Mouse (Mus musculus): ENCODE measurements around the gene Golga4. TPM values are rescaled to one million over a fixed set of nuclear protein-coding genes. Genes with fewer than 3 reads are reported as not detected.
A peak's percentile ranks its signal among the peaks of the same experiment; 100 is the strongest.

Golga4 gene
- total RNA-seq, 2 experiments from 2014 or later, result 303 to 350 TPM

DNA sequence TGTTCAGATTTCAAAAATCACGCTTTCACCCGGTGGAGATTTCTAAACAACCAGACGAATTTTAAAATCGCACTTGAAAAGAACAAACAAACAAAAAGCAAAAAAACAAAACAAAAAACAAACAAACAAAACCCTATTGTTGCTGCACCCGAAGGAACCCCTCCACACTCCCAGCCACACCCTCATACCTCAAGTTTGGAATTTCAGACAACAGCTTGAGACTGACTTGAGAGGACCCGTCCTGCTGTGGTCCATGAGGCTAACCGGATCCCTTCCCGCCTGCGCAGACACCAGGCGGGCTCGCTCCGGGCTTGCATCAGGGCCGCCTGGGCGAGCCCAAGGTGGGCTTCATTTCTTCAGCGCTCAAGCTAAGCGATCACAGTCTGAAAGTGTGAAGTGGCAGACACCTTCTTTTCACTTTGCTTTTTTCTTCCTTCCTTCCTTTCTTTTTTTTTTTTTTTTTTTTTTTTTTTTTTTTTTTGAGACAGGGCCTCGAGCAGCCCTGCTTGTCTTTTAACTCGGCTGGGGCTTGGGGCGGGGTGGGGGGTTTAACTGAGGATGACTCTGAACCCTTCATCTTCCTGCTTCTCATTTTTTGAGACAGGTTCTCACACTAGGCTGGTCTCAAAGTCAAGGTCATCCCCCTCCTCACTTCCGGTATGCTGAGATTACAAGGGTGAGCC lies 17.0 kb upstream of the Golga4 start:
- DNase-seq, result no peak
- intact Hi-C loops (cut with DNase I), result loop anchor here (1.0 to 2.0 kb wide), 2 partner anchors 390 to 436 kb away; no protein-coding TSS in a partner anchor

- DNase-seq, result peak; percentile 76
- intact Hi-C loops (cut with DNase I), result loop anchor here (1.0 to 2.0 kb wide), 2 partner anchors 391 to 436 kb away; no protein-coding TSS in a partner anchor
Measured at GRCm38 (mm10) chr9:118489579-118490019, 16.5 kb upstream of the Golga4 start.

GRCm38 (mm10) chr9:118491195-118491594 lies 14.9 kb upstream of the Golga4 start:
- intact Hi-C loops (cut with DNase I), result no loop called here
- no peak for DNase-seq

- no peak for DNase-seq
- intact Hi-C loops (cut with DNase I), result no loop called here
Measured at GRCm38 (mm10) chr9:118492932-118493698, 13.0 kb upstream of the Golga4 start.

DNA sequence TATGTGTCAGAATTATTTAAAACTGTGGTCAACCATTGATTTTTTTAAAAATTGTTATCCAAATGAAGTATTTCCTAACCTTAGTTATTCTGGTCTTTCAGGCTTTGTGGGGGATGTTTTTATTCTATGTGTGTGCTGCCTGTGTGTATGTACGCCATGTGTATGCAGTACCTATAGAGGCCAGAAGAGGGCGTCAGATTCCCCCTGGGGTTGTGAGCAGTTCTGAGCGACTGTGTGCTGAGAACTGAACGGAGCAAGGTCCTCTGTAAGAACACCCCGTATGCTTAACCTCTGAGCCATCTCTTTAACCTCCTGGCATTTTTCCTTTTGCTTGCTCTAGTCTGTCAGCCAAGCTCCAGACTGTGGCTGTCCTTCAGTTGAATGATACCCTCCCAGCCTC lies 12.0 kb upstream of the Golga4 start:
- no peak for DNase-seq
- intact Hi-C loops (cut with DNase I), result no loop called here

DNA sequence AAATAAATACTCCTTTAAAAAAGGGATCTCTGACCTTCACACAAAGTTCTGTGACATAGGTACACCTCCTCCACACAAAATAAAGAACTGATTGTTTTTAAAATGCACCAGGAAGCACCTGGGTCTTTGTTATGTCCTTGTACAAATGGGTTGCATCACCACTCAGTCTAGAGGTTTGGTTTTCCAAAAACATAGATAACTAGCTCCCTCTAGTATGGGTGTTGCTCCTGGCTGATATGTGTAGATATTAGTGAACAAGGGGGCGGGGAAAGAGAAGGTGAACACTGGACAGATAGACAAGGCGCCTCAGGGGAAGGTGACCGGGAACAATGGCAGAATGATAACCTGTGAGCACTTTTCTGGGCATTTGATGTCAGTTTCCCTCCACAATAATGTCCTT lies 10.1 kb upstream of the Golga4 start:
- intact Hi-C loops (cut with DNase I), result no loop called here
- no peak for DNase-seq

GRCm38 (mm10) chr9:118496952-118497351 lies 9.1 kb upstream of the Golga4 start:
- DNase-seq, result no peak
- intact Hi-C loops (cut with DNase I), result no loop called here

- intact Hi-C loops (cut with DNase I), result no loop called here
- DNase-seq, result no peak
Measured at GRCm38 (mm10) chr9:118498061-118498460, 8.0 kb upstream of the Golga4 start.

DNA sequence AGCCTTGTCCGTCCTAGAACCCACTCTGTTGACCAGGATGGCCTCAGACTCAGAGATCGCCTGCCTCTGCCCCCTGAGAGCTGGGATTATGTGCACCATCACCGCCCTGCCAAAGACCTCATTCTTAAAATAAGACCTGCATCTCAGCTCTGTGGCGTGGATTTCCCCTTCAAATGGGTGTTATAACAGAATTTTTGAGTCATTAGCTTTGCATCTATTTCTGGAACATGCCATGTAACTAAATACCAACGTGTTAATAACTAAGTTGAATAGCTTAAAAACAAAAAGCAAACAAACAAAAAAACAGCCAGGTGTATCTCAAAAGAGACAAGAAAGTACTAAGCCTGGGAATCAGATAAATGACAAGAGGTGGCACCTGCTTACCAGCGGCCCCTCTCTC lies 5.1 kb upstream of the Golga4 start:
- no peak for DNase-seq
- intact Hi-C loops (cut with DNase I), result no loop called here

- DNase-seq, result no peak
- intact Hi-C loops (cut with DNase I), result no loop called here
Measured at GRCm38 (mm10) chr9:118504656-118505055, 1.4 kb upstream of the Golga4 start.

GRCm38 (mm10) chr9:118506404-118507231 lies 551 bp downstream of the Golga4 start:
- DNase-seq, result peak; percentile 46 to 58
- intact Hi-C loops (cut with DNase I), result no loop called here

- no peak for DNase-seq
- intact Hi-C loops (cut with DNase I), result no loop called here
Measured at GRCm38 (mm10) chr9:118507552-118507951, 1.5 kb downstream of the Golga4 start.

DNA sequence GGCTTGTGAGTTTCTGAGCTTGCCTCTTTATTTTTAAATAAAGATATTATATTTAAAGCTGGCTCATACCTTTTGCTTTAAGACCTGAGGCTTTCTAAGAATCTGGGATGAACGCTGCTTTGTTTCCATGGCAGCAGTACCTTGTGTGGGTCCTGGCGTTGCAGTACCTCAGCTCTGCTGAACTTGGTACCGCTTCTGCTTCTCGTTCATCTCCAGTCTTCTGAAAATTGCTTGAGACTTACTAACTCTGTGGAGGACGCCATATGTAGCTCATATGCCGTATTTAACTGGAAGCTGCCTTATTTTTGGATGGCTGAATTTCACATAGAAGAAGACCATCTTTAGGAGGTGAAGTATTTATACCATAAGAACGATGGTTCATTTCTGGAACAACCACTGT lies 2.5 kb downstream of the Golga4 start:
- intact Hi-C loops (cut with DNase I), result no loop called here
- no peak for DNase-seq

DNA sequence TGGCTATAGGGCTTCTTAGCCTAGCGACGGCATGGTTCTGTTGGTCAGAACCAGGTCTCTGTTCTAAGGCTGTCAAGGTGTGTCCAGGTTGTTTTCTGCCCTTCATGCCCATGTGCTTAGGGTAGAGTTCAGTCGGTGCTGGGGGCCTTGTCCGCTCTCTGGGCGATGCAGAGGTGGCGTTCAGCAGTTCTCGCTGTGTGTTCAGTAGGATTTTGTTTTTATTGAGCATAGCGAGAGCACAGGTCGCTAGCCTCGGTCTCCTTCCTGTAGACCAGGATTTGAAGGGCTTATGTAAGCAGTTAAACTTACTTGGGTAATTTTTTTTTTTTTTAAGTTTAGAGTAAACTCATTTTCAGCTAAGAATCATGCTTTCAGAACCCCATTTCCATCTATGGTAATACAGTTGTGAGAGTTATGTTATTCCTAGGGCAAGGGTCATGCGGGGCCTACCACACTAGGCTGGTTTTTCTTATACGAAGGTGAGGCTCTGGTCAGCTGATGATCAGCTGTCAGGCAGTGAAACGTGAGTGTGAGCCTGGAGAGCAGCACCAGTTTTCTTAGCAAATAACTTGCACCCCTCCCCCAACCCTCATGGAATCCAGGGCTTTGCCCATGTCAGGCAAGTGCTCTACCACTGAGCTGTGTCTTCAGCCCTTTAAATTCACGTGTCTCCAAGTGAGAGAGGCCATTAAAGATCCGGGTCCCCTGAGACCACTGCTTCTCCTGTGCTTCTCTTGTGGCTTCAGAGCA lies 5.0 kb downstream of the Golga4 start:
- no peak for DNase-seq
- intact Hi-C loops (cut with DNase I), result no loop called here

DNA sequence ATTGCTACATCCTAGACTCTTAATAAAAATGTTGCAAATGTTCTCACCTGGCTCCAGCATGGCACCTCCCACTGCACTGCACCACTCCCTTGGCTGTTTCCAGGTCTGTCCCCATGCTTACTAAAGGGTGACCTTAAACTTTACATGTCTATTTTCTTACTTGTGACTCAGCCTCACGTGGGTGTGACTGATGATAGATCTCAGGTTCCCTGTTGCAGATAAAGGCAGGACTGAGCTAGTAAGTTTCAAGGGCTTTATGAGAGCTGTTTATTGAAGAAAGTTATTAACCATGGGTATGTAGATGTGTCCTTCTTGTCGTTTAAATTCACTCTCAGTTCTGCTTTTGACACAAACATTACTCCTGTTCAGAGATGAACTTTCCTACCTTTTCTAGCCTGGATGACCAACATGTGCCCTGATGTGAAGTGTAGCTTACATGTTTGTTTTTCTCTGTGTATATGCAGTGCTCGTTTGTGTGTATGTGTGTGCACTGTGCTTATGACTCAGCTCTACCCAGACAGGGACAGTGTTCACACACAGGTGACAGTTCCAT lies 6.7 kb downstream of the Golga4 start:
- intact Hi-C loops (cut with DNase I), result no loop called here
- no peak for DNase-seq

DNA sequence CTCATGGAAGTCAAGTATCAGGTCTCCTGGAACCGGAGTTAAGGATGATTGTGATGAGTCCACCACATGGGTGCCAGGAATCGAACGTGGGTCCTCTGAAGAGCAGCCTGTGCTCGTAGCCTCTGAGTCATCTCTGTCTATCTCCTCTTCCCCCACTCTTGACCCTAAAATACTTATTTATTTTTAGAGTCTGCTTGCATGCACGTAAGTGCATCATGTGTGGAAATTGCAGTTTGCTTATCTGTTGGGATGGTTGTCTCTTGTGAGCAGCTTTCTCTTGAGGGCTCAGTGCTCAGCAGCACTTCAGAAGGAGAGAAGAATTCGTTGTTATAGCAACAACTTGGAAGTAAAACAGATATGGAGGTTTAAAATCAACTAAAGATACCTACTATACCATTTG lies 9.4 kb downstream of the Golga4 start:
- intact Hi-C loops (cut with DNase I), result no loop called here
- DNase-seq, result no peak

GRCm38 (mm10) chr9:118516162-118516561 lies 10.1 kb downstream of the Golga4 start:
- DNase-seq, result no peak
- intact Hi-C loops (cut with DNase I), result no loop called here

DNA sequence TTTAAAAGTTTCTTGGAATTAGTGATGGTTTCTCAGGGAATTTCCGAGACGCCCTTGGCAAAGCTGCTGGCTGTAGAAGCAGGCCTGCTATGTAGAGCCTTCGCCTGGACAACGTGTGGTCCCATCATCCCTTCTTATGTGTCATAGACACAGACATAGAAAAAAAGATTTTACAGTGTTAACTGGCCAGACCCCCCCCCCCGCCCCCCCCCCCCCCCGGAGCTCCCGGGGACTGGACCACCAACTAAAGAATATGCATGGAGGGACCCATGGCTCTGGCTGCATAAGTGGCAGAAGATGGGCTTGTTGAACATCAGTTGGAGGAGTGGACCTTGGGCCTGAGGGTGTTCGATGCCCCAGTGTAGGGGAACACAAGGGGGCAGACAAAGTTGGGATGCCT lies 11.6 kb downstream of the Golga4 start:
- intact Hi-C loops (cut with DNase I), result no loop called here

GRCm38 (mm10) chr9:118519101-118519500 lies 13.0 kb downstream of the Golga4 start:
- intact Hi-C loops (cut with DNase I), result no loop called here
- DNase-seq, result no peak

More for the DNA sequence above, 11.6 kb downstream of the Golga4 start:
- DNase-seq, result no peak

GRCm38 (mm10) chr9:118520011-118520410 lies 13.9 kb downstream of the Golga4 start:
- peak; percentile 29 to 40 for DNase-seq
- intact Hi-C loops (cut with DNase I), result no loop called here
